Comparison of ENCODE assay signal across 47 mouse cellular contexts in genomic region chr2:105143731-105144130, GRCm38 (mm10). TPM values are rescaled to one million over a fixed set of nuclear protein-coding genes. Genes with fewer than 3 reads are reported as not detected.
"Had no signal": no experiment of that assay in that cellular context is flagged by ENCODE, and none has a peak within 500 bp of the region (broad histone marks: within the 10 kb centered on the region; RNA-seq: fewer than 3 reads in every experiment).

No protein-coding gene starts in this region.

- DNase-seq: left cerebral cortex, postnatal 4 days; liver; liver, embryonic 13.5 days; liver, postnatal 0 days; lung, adult 18-20 months; lung, adult 2 months; lung, embryonic 14.5 days; lung, postnatal 10 days; lung, postnatal 14 days; lung, postnatal 36 days; lung, postnatal 4 days had no signal

- H3K36me3 ChIP-seq: limb, embryonic 10.5 days; limb, embryonic 12.5 days; limb, embryonic 13.5 days; limb, embryonic 15.5 days; liver, embryonic 12.5 days; liver, embryonic 13.5 days; liver, embryonic 15.5 days; lung, embryonic 15.5 days; midbrain, embryonic 10.5 days; midbrain, embryonic 12.5 days; midbrain, embryonic 13.5 days; midbrain, embryonic 15.5 days; neural tube, embryonic 12.5 days had no signal

- H3K9me3 ChIP-seq: limb, embryonic 10.5 days; limb, embryonic 12.5 days; limb, embryonic 13.5 days; limb, embryonic 15.5 days; liver, embryonic 12.5 days; liver, embryonic 13.5 days; liver, embryonic 15.5 days; lung, embryonic 15.5 days; megakaryocyte, embryonic 14.5 days; midbrain, embryonic 10.5 days; midbrain, embryonic 12.5 days; midbrain, embryonic 13.5 days; midbrain, embryonic 15.5 days; neural tube, embryonic 12.5 days had no signal

- H3K27ac ChIP-seq: left cerebral cortex, adult 2 months; limb, embryonic 10.5 days; limb, embryonic 12.5 days; limb, embryonic 13.5 days; limb, embryonic 15.5 days; liver, embryonic 12.5 days; liver, embryonic 13.5 days; liver, embryonic 14.5 days; liver, embryonic 15.5 days; lung, embryonic 15.5 days; macrophage; midbrain, embryonic 10.5 days; midbrain, embryonic 12.5 days; midbrain, embryonic 13.5 days; midbrain, embryonic 15.5 days; neural tube, embryonic 12.5 days had no signal

- H3K4me2 ChIP-seq: limb, embryonic 12.5 days; limb, embryonic 13.5 days; limb, embryonic 15.5 days; liver, embryonic 11.5 days; liver, embryonic 12.5 days; liver, embryonic 13.5 days; liver, embryonic 15.5 days; lung, embryonic 14.5 days; lung, embryonic 15.5 days; midbrain, embryonic 12.5 days; midbrain, embryonic 13.5 days; midbrain, embryonic 15.5 days; neural tube, embryonic 12.5 days had no signal

- H3K9ac ChIP-seq: limb, embryonic 12.5 days; limb, embryonic 13.5 days; limb, embryonic 15.5 days; liver, embryonic 12.5 days; liver, embryonic 13.5 days; liver, embryonic 14.5 days; liver, embryonic 15.5 days; liver, postnatal 0 days; lung, embryonic 14.5 days; lung, embryonic 15.5 days; midbrain, embryonic 12.5 days; midbrain, embryonic 13.5 days; midbrain, embryonic 15.5 days; neural tube, embryonic 12.5 days had no signal

- H3K4me1 ChIP-seq: limb, embryonic 12.5 days; limb, embryonic 15.5 days; liver, embryonic 12.5 days; liver, embryonic 13.5 days; liver, embryonic 15.5 days; megakaryocyte, embryonic 14.5 days; midbrain, embryonic 10.5 days; midbrain, embryonic 12.5 days; midbrain, embryonic 13.5 days; midbrain, embryonic 15.5 days; neural tube, embryonic 12.5 days had no signal

- ATAC-seq: liver, embryonic 12.5 days; liver, postnatal 0 days; lung, postnatal 0 days; midbrain, embryonic 13.5 days; midbrain, embryonic 15.5 days; midbrain, embryonic 16.5 days had no signal

- H3K4me3 ChIP-seq: left cerebral cortex, adult 2 months; limb, embryonic 10.5 days; limb, embryonic 12.5 days; limb, embryonic 13.5 days; limb, embryonic 15.5 days; liver, embryonic 12.5 days; liver, embryonic 13.5 days; liver, embryonic 15.5 days; lung, embryonic 15.5 days; midbrain, embryonic 10.5 days; midbrain, embryonic 12.5 days; midbrain, embryonic 13.5 days; midbrain, embryonic 15.5 days; myocyte; neural tube, embryonic 12.5 days had no signal

RNA-seq across cellular contexts. Expression of gene Wt1, which starts 17.4 kb away (rescaled TPM):
- total RNA-seq: megakaryocyte progenitor cell, adult 5-6 weeks; megakaryocyte, adult 5-6 weeks; megakaryocyte-erythroid progenitor cell, adult 5-6 weeks; midbrain, postnatal 0 days; monocyte, adult 5-6 weeks had no signal
- polyA plus RNA-seq: macrophage; midbrain, embryonic 10.5 days; myocyte had no signal

RNA-seq across cellular contexts. Expression of gene Gm11060, which starts 51.9 kb away (rescaled TPM):
- total RNA-seq: left cerebral cortex, adult 2 months; left cerebral cortex, adult 8-10 months; left cerebral cortex, postnatal 10 days; left cerebral cortex, postnatal 14 days; left cerebral cortex, postnatal 25 days; left cerebral cortex, postnatal 36 days; left cerebral cortex, postnatal 4 days; liver, adult 2 months; megakaryocyte progenitor cell, adult 5-6 weeks; megakaryocyte, adult 5-6 weeks; megakaryocyte-erythroid progenitor cell, adult 5-6 weeks; midbrain, postnatal 0 days; monocyte, adult 5-6 weeks had no signal
- polyA plus RNA-seq: limb, embryonic 10.5 days; limb, embryonic 11.5 days; limb, embryonic 12.5 days; limb, embryonic 13.5 days; limb, embryonic 14.5 days; limb, embryonic 15.5 days; liver, adult 2 months; liver, embryonic 11.5 days; liver, embryonic 12.5 days; liver, embryonic 13.5 days; liver, embryonic 14.5 days; liver, embryonic 15.5 days; liver, embryonic 16.5 days; liver, postnatal 0 days; lung, adult 2 months; lung, embryonic 14.5 days; lung, embryonic 15.5 days; lung, embryonic 16.5 days; lung, postnatal 0 days; macrophage; midbrain, embryonic 10.5 days; midbrain, embryonic 12.5 days; midbrain, embryonic 13.5 days; midbrain, embryonic 15.5 days; midbrain, embryonic 16.5 days; midbrain, postnatal 0 days; myocyte; neural tube, embryonic 11.5 days; neural tube, embryonic 12.5 days had no signal
